Comparison of ENCODE assay signal across 8 mouse cellular contexts in genomic region chr5:45855526-45856302, GRCm38 (mm10). TPM values are rescaled to one million over a fixed set of nuclear protein-coding genes. Genes with fewer than 3 reads are reported as not detected.
DNase-seq lines count a peak whose midpoint lies in the region; ATAC-seq lines count a peak whose summit lies in the region.

No protein-coding gene starts in this region.

- H3K9ac ChIP-seq in lung, embryonic 15.5 days, result peak overlapping the region; percentile 94

- 34% methylated on average over 21 of the region's 21 CpGs for WGBS in forebrain, embryonic 10.5 days
- WGBS in lung, embryonic 15.5 days, result 15% methylated on average over 21 of the region's 21 CpGs

- peak overlapping the region; percentile 89 for H3K4me2 ChIP-seq in lung, embryonic 15.5 days

- ATAC-seq in CD4-positive, CD25-positive, alpha-beta regulatory T cell, adult 4 months, result no peak
- no peak for ATAC-seq in lung, embryonic 15.5 days (ENCODE audit: borderline replicate concordance, extremely low read depth, low FRiP score, low TSS enrichment)

- intact Hi-C loops in heart, postnatal 14 days (cut with DNase I), result loop anchor here (5.0 kb wide), 4 partner anchors 98 to 492 kb away; no protein-coding TSS in a partner anchor

- H3K9me3 ChIP-seq in forebrain, embryonic 10.5 days, result no peaks in the 10 kb centered on the region
- H3K9me3 ChIP-seq in lung, embryonic 15.5 days, result no peaks in the 10 kb centered on the region

- H3K4me3 ChIP-seq in forebrain, embryonic 10.5 days, result peak overlapping the region; percentile 90
- H3K4me3 ChIP-seq in lung, embryonic 15.5 days, result peak overlapping the region; percentile 92

- H3K27ac ChIP-seq in forebrain, embryonic 10.5 days, result peak overlapping the region; percentile 99
- peak overlapping the region; percentile 99 for H3K27ac ChIP-seq in lung, embryonic 15.5 days

- H3K36me3 ChIP-seq in forebrain, embryonic 10.5 days (replicated peaks), result no peaks in the 10 kb centered on the region
- no peaks in the 10 kb centered on the region for H3K36me3 ChIP-seq in lung, embryonic 15.5 days

- peaks cover 16% of the 10 kb centered on the region for H3K4me1 ChIP-seq in forebrain, embryonic 10.5 days
- H3K4me1 ChIP-seq in lung, embryonic 15.5 days, result 0 out of 2 replicates have a peak, but pooled peaks cover 5% of the 10 kb centered on the region

- H3K27me3 ChIP-seq in forebrain, embryonic 10.5 days (ENCODE audit: poor library complexity, severe bottlenecking), result peaks cover 9% of the 10 kb centered on the region; the same call in 1 of the 2 replicates
- no peaks in the 10 kb centered on the region; the same call in 1 of the 2 replicates for H3K27me3 ChIP-seq in lung, embryonic 15.5 days

- peak; percentile 24 for DNase-seq in CD4-positive, CD25-positive, alpha-beta regulatory T cell, adult 2 months (ENCODE audit: low read depth, low spot score)
- peak; percentile 67 for DNase-seq in adrenal gland, postnatal 14 days
- no peak for DNase-seq in forebrain, embryonic 10.5 days (ENCODE audit: extremely low spot score, low spot score)
- DNase-seq in heart, postnatal 14 days, result peak; percentile 48 to 58
- DNase-seq in kidney, postnatal 4 days, result peak; percentile 62 to 74
- peak; percentile 71 for DNase-seq in retina, embryonic 14.5 days (ENCODE audit: low spot score)

RNA-seq across cellular contexts. Expression of gene Lcorl, which starts 1.7 kb away (rescaled TPM):
- polyA plus RNA-seq in CD4-positive, CD25-positive, alpha-beta regulatory T cell, adult 4 months (2017; shearing (Covaris generic)), result 10 to 100 TPM; 13.1 to 18.5 TPM
- 24.1 and 29.9 TPM in 2 replicates for total RNA-seq in adrenal gland, postnatal 14 days (2021)
- 28.0 and 28.3 TPM in 2 replicates for polyA plus RNA-seq in forebrain, embryonic 10.5 days (2016; fragmentation: Nextera tagmentation; extraction: Ambion mirVana)
- total RNA-seq in heart, postnatal 14 days (2021), result 10 to 100 TPM; 11.2 to 11.7 TPM
- 35.3 and 38.4 TPM in 2 replicates for polyA plus RNA-seq in lung, embryonic 15.5 days (2015; fragmentation: Nextera tagmentation; extraction: Ambion mirVana)
